Mouse (Mus musculus): Measurements from ENCODE around the gene Il7r. TPM values are rescaled to one million over a fixed set of nuclear protein-coding genes. Genes with fewer than 3 reads are reported as not detected.

Il7r gene
- polyA plus RNA-seq, 1 experiment from 2014 or later = 0.05 TPM

DNA sequence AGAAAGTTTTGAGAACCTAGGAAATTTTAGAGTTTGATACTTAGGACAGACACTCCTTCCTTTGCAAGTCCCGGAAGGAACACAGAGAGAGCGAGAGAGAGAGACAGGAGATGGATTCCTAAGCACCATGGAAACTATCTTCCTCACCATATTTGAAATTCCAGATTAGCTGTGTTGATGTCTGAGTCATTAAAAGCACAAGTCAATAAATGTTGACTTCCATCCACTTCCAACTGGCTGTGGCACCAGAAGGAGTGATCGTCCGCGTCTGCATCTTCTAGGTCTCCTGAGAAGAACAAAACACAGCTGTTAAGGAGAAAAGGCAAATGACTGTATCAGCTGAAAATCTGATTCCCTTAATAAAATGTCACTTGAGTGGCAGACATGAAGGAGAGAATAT is 5.1 kb downstream of the Il7r start:
- no peak overlapping the region; a peak in 1 of 4 replicates for H3K27ac ChIP-seq (replicated peaks in 1 of 2; ENCODE audit: control insufficient read depth in 1 of 2, insufficient read depth in 1 of 2, low read depth in 2 of 2, low read length in 2 of 2)
- H3K36me3 ChIP-seq (ENCODE audit: control insufficient read depth, insufficient read depth, low read length) = no peaks in the 10 kb centered on the region
- no peaks in the 10 kb centered on the region for H3K27me3 ChIP-seq (ENCODE audit: control insufficient read depth, insufficient read depth, low read length)
- no peak overlapping the region for H3K4me3 ChIP-seq (ENCODE audit: control insufficient read depth in 1 of 2, insufficient read depth in 1 of 2, low read depth in 1 of 2, low read length in 2 of 2)
- no peak overlapping the region for H3K4me2 ChIP-seq (ENCODE audit: low read length)
- WGBS = 49% methylated on average over 5 of the region's 5 CpGs
- peaks cover 2 to 4% of the 10 kb centered on the region in 2 experiments; a peak in 2 of 4 replicates for H3K4me1 ChIP-seq (ENCODE audit: control insufficient read depth in 2 of 2, insufficient read depth in 2 of 2, low read length in 2 of 2)
- no peak for ATAC-seq (ENCODE audit: insufficient number of reproducible peaks, insufficient read depth, low FRiP score, low read depth)
- H3K9me3 ChIP-seq (ENCODE audit: control insufficient read depth, low read length) = no peaks in the 10 kb centered on the region
- no peak overlapping the region for H3K9ac ChIP-seq (ENCODE audit: low read length)

GRCm38 (mm10) chr15:9523956-9524355 is 6.0 kb downstream of the Il7r start:
- H3K27ac ChIP-seq (replicated peaks in 1 of 2; ENCODE audit: control insufficient read depth in 1 of 2, insufficient read depth in 1 of 2, low read depth in 2 of 2, low read length in 2 of 2) = peak overlapping the region in 1 of 2 experiments; percentile 69; a peak in 2 of 4 replicates
- H3K36me3 ChIP-seq (ENCODE audit: control insufficient read depth, insufficient read depth, low read length) = no peaks in the 10 kb centered on the region
- no peaks in the 10 kb centered on the region for H3K27me3 ChIP-seq (ENCODE audit: control insufficient read depth, insufficient read depth, low read length)
- H3K4me1 ChIP-seq (ENCODE audit: control insufficient read depth in 2 of 2, insufficient read depth in 2 of 2, low read length in 2 of 2) = peaks cover 2 to 4% of the 10 kb centered on the region in 2 experiments; a peak in 2 of 4 replicates
- no peak overlapping the region for H3K9ac ChIP-seq (ENCODE audit: low read length)
- no peak; the same call in 1 of the 2 replicates for ATAC-seq (ENCODE audit: insufficient number of reproducible peaks, insufficient read depth, low FRiP score, low read depth)
- H3K4me2 ChIP-seq (ENCODE audit: low read length) = no peak overlapping the region
- 54% methylated on average over 5 of the region's 5 CpGs for WGBS
- H3K9me3 ChIP-seq (ENCODE audit: control insufficient read depth, low read length) = no peaks in the 10 kb centered on the region
- no peak overlapping the region for H3K4me3 ChIP-seq (ENCODE audit: control insufficient read depth in 1 of 2, insufficient read depth in 1 of 2, low read depth in 1 of 2, low read length in 2 of 2)

DNA sequence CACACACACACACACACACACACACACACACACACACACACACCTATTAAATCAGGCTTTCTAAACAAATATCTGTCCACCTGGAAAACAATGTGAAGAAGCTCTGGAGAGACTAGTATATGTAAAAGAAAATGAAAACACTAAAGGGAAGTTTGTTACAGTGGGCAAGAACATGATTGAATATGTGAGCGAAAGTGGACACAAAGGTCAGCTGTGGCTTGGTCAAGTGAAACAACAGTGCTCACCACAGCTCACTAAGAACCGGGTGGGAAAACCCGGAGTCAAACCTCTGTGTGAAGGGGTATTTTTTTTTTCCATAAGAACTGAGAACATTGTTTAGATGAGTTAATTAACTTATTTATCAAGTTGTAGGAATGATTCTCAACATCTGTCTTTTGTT is 6.9 kb downstream of the Il7r start:
- H3K4me3 ChIP-seq (ENCODE audit: control insufficient read depth in 1 of 2, insufficient read depth in 1 of 2, low read depth in 1 of 2, low read length in 2 of 2) = no peak overlapping the region
- peak overlapping the region; percentile 69 to 74; a peak in 2 of 4 replicates for H3K27ac ChIP-seq (replicated peaks in 1 of 2; ENCODE audit: control insufficient read depth in 1 of 2, insufficient read depth in 1 of 2, low read depth in 2 of 2, low read length in 2 of 2)
- no peak for ATAC-seq (ENCODE audit: insufficient number of reproducible peaks, insufficient read depth, low FRiP score, low read depth)
- H3K9ac ChIP-seq (ENCODE audit: low read length) = no peak overlapping the region
- H3K4me1 ChIP-seq (ENCODE audit: control insufficient read depth in 2 of 2, insufficient read depth in 2 of 2, low read length in 2 of 2) = peaks cover 2 to 4% of the 10 kb centered on the region in 2 experiments; a peak in 2 of 4 replicates
- no peaks in the 10 kb centered on the region for H3K36me3 ChIP-seq (ENCODE audit: control insufficient read depth, insufficient read depth, low read length)
- H3K9me3 ChIP-seq (ENCODE audit: control insufficient read depth, low read length) = no peaks in the 10 kb centered on the region
- H3K4me2 ChIP-seq (ENCODE audit: low read length) = no peak overlapping the region
- H3K27me3 ChIP-seq (ENCODE audit: control insufficient read depth, insufficient read depth, low read length) = no peaks in the 10 kb centered on the region
- 88% methylated on average over 3 of the region's 3 CpGs for WGBS

DNA sequence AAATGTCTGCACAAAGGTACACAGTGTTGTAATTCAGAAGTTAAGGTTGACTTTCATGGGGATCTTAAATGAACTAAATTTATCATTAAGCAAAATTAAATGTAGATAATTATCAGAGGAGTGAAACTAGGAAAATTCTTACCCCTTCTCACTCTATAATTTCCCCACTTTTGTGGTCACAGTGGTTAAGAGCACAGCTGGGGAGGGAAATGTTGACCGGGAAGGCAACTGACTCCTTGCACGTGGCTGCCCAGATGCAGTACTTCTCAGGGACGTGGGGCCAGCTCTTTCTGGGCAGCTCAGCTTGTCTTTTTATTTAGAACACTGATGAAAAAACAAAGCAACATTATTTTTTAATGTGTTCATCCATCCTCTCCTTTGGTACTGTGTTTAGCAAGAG is 37.9 kb downstream of the Il7r start:
- Histone ChIP-seq H3K27me3 (ENCODE audit: control insufficient read depth, insufficient read depth, low read length) (no peaks in the 10 kb centered on the region), H3K9me3 (ENCODE audit: control insufficient read depth, low read length) (no peaks in the 10 kb centered on the region), H3K4me3 (ENCODE audit: control insufficient read depth in 1 of 2, insufficient read depth in 1 of 2, low read depth in 1 of 2, low read length in 2 of 2) (no peak overlapping the region), H3K27ac (replicated peaks in 1 of 2; ENCODE audit: control insufficient read depth in 1 of 2, insufficient read depth in 1 of 2, low read depth in 2 of 2, low read length in 2 of 2) (no peak overlapping the region), H3K9ac (ENCODE audit: low read length) (no peak overlapping the region), H3K4me2 (ENCODE audit: low read length) (no peak overlapping the region), H3K36me3 (ENCODE audit: control insufficient read depth, insufficient read depth, low read length) (no peaks in the 10 kb centered on the region), H3K4me1 (ENCODE audit: control insufficient read depth in 2 of 2, insufficient read depth in 2 of 2, low read length in 2 of 2) (no peaks in the 10 kb centered on the region)
- WGBS = 75% methylated on average over 3 of the region's 3 CpGs
- no peak for ATAC-seq (ENCODE audit: insufficient number of reproducible peaks, insufficient read depth, low FRiP score, low read depth)

DNA sequence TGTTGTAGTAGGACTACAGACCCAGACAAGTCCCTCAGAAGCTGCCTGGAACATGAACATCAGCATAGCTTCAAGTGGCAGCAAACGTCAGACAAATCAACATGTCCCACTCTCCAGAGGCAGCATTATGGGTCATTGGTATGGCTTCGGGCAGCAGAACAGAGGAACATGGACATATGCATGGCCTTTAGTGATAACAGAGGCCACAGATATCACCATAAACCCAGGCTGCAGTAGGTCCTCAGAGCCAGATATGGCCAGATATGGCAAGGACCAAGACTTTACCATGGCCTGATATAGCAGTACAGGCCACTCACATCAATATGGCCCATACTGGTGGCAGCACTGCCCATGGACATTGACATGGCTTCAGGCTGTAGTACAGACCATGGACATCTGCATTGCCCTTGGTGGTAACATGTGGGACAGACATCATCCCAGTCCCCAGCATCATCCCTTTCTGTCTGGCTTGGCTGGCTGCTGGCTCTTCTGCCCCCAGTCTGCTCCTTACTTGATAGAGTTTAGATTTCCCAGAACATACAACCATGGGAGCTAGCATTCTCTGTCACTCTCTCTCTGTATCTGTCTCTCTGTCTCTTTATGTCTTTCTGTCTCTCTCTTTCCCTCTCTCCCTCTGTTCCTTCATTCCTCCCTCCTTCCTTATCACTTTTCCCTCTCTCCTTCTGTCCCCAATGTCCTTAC is 40.4 kb downstream of the Il7r start:
- Histone ChIP-seq H3K4me1 (ENCODE audit: control insufficient read depth in 2 of 2, insufficient read depth in 2 of 2, low read length in 2 of 2) (no peaks in the 10 kb centered on the region), H3K27me3 (ENCODE audit: control insufficient read depth, insufficient read depth, low read length) (no peaks in the 10 kb centered on the region), H3K9me3 (ENCODE audit: control insufficient read depth, low read length) (no peaks in the 10 kb centered on the region), H3K27ac (replicated peaks in 1 of 2; ENCODE audit: control insufficient read depth in 1 of 2, insufficient read depth in 1 of 2, low read depth in 2 of 2, low read length in 2 of 2) (no peak overlapping the region), H3K4me3 (ENCODE audit: control insufficient read depth in 1 of 2, insufficient read depth in 1 of 2, low read depth in 1 of 2, low read length in 2 of 2) (no peak overlapping the region), H3K36me3 (ENCODE audit: control insufficient read depth, insufficient read depth, low read length) (no peaks in the 10 kb centered on the region), H3K9ac (ENCODE audit: low read length) (no peak overlapping the region), H3K4me2 (ENCODE audit: low read length) (no peak overlapping the region)
- WGBS = 78% methylated on average over 2 of the region's 2 CpGs
- ATAC-seq (ENCODE audit: insufficient number of reproducible peaks, insufficient read depth, low FRiP score, low read depth) = no peak

DNA sequence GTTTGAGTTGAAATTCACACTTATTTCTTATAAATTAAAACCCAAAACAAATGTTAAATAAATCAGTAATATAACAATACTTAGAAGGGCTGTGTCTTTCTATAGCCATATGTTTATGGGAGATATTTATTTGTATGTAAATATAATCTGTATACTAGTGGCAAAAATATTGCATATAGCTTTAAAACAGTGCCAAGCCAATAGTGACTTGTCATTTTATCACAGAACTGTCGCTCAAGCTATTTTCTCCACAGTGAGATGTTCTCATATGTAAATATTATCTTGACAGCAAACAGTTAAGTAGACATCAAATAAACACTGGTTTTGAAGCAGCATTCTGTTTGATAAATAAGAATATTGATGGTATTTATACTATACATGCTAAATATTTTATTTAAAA is 56.8 kb downstream of the Il7r start:
- WGBS = 76% methylated on average over 1 of the region's 1 CpGs
- Histone ChIP-seq H3K4me2 (ENCODE audit: low read length) (no peak overlapping the region), H3K9me3 (ENCODE audit: control insufficient read depth, low read length) (no peaks in the 10 kb centered on the region), H3K9ac (ENCODE audit: low read length) (no peak overlapping the region), H3K36me3 (ENCODE audit: control insufficient read depth, insufficient read depth, low read length) (no peaks in the 10 kb centered on the region), H3K4me3 (ENCODE audit: control insufficient read depth in 1 of 2, insufficient read depth in 1 of 2, low read depth in 1 of 2, low read length in 2 of 2) (no peak overlapping the region), H3K4me1 (ENCODE audit: control insufficient read depth in 2 of 2, insufficient read depth in 2 of 2, low read length in 2 of 2) (peaks cover 2 to 4% of the 10 kb centered on the region in 2 experiments; a peak in 1 of 4 replicates), H3K27me3 (ENCODE audit: control insufficient read depth, insufficient read depth, low read length) (no peaks in the 10 kb centered on the region), H3K27ac (replicated peaks in 1 of 2; ENCODE audit: control insufficient read depth in 1 of 2, insufficient read depth in 1 of 2, low read depth in 2 of 2, low read length in 2 of 2) (no peak overlapping the region)
- no peak for ATAC-seq (ENCODE audit: insufficient number of reproducible peaks, insufficient read depth, low FRiP score, low read depth)

GRCm38 (mm10) chr15:9472618-9473017 is 57.4 kb downstream of the Il7r start:
- Histone ChIP-seq H3K9ac (ENCODE audit: low read length) (no peak overlapping the region), H3K4me2 (ENCODE audit: low read length) (no peak overlapping the region), H3K27me3 (ENCODE audit: control insufficient read depth, insufficient read depth, low read length) (no peaks in the 10 kb centered on the region), H3K4me1 (ENCODE audit: control insufficient read depth in 2 of 2, insufficient read depth in 2 of 2, low read length in 2 of 2) (peaks cover 2 to 4% of the 10 kb centered on the region in 2 experiments; a peak in 1 of 4 replicates), H3K36me3 (ENCODE audit: control insufficient read depth, insufficient read depth, low read length) (no peaks in the 10 kb centered on the region), H3K27ac (replicated peaks in 1 of 2; ENCODE audit: control insufficient read depth in 1 of 2, insufficient read depth in 1 of 2, low read depth in 2 of 2, low read length in 2 of 2) (no peak overlapping the region), H3K9me3 (ENCODE audit: control insufficient read depth, low read length) (no peaks in the 10 kb centered on the region), H3K4me3 (ENCODE audit: control insufficient read depth in 1 of 2, insufficient read depth in 1 of 2, low read depth in 1 of 2, low read length in 2 of 2) (no peak overlapping the region)
- no peak for ATAC-seq (ENCODE audit: insufficient number of reproducible peaks, insufficient read depth, low FRiP score, low read depth)
- WGBS = 39% methylated on average over 3 of the region's 3 CpGs

DNA sequence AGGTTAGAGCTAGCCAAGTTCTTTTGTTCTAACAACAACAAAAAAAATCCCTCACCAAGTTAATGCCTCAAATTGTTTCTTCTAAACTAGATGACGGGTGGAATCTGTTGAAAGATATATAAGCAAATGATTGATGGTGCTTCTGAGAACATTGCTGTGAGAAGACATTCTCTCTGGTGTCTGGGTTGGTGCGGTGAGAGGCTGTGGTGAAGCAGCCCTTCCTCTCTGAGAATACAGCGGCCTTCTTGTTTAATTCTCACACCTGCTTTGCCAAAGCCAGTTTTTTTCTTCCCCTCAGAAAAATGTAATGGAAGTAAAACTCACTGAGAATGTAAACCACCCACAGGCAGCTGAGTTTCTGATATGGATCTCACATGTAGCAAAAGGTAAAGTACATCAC is 57.8 kb downstream of the Il7r start:
- Histone ChIP-seq H3K36me3 (ENCODE audit: control insufficient read depth, insufficient read depth, low read length) (no peaks in the 10 kb centered on the region), H3K27me3 (ENCODE audit: control insufficient read depth, insufficient read depth, low read length) (no peaks in the 10 kb centered on the region), H3K4me1 (ENCODE audit: control insufficient read depth in 2 of 2, insufficient read depth in 2 of 2, low read length in 2 of 2) (peaks cover 2 to 4% of the 10 kb centered on the region in 2 experiments; a peak in 1 of 4 replicates), H3K9ac (ENCODE audit: low read length) (no peak overlapping the region), H3K4me3 (ENCODE audit: control insufficient read depth in 1 of 2, insufficient read depth in 1 of 2, low read depth in 1 of 2, low read length in 2 of 2) (no peak overlapping the region), H3K9me3 (ENCODE audit: control insufficient read depth, low read length) (no peaks in the 10 kb centered on the region), H3K27ac (replicated peaks in 1 of 2; ENCODE audit: control insufficient read depth in 1 of 2, insufficient read depth in 1 of 2, low read depth in 2 of 2, low read length in 2 of 2) (no peak overlapping the region), H3K4me2 (ENCODE audit: low read length) (no peak overlapping the region)
- no peak for ATAC-seq (ENCODE audit: insufficient number of reproducible peaks, insufficient read depth, low FRiP score, low read depth)
- 57% methylated on average over 3 of the region's 3 CpGs for WGBS

Data from heart, embryonic 14.5 days (tissue).